Mouse (Mus musculus) ES-Bruce4 (cell line): ENCODE results near the gene Rasgrp2. TPM values are rescaled to one million over a fixed set of nuclear protein-coding genes. Genes with fewer than 3 reads are reported as not detected.

ENCODE experiments used
- H3K27ac ChIP-seq: 2 replicates; pipeline ENCODE4 v1.5.1; 2012; ENCODE audit warnings: low read length, inconsistent platforms; ENCODE audit not compliant: insufficient read depth
- H3K27me3 ChIP-seq: 2 replicates; pipeline ENCODE4 v1.6.1; 2012; ENCODE audit warnings: mild to moderate bottlenecking, low read length, inconsistent platforms; ENCODE audit not compliant: control insufficient read depth, poor library complexity, insufficient read depth, severe bottlenecking
- H3K36me3 ChIP-seq: 2 replicates; pipeline ENCODE4 v1.6.1; 2012; ENCODE audit warnings: inconsistent platforms, mild to moderate bottlenecking, low read length, moderate library complexity; ENCODE audit not compliant: control insufficient read depth, poor library complexity, insufficient read depth, severe bottlenecking
- H3K4me1 ChIP-seq: one replicate; pipeline ENCODE4 v1.8.1; 2011; ENCODE audit warnings: low read length; ENCODE audit not compliant: control insufficient read depth, insufficient read depth
- H3K4me3 ChIP-seq: 2 replicates; pipeline ENCODE4 v1.5.1; 2011; ENCODE audit warnings: low read depth, mild to moderate bottlenecking, low read length
- H3K9ac ChIP-seq: 2 replicates; pipeline ENCODE4 v1.6.1; 2012; ENCODE audit warnings: low read depth, mild to moderate bottlenecking, inconsistent platforms; ENCODE audit not compliant: poor library complexity, severe bottlenecking
- H3K9me3 ChIP-seq: replicated peaks from 2 replicates; pipeline ENCODE4 v1.6.1; 2012; ENCODE audit warnings: mild to moderate bottlenecking, low read length, inconsistent platforms; ENCODE audit not compliant: control insufficient read depth, poor library complexity, insufficient read depth, severe bottlenecking
- CTCF ChIP-seq: IDR thresholded peaks from one replicate; pipeline ENCODE4 v1.8.1; 2011; ENCODE audit warnings: low read depth, low read length
- EP300 ChIP-seq: IDR thresholded peaks from 2 replicates; pipeline ENCODE4 v1.6.1; 2011; ENCODE audit warnings: low read depth, low read length; ENCODE audit not compliant: insufficient read depth
- POLR2A ChIP-seq: IDR thresholded peaks from one replicate; pipeline ENCODE4 v1.8.1; 2011; ENCODE audit warnings: low read length; ENCODE audit not compliant: insufficient read depth
- polyA plus RNA-seq: library from polyadenylated mRNA; stranded (reverse); fragments of >200 nt; gene quantifications from 2 replicates; pipeline ENCODE4 v1.2.4, GENCODE M21; 2011; ENCODE audit warnings: low read depth; ENCODE audit not compliant: missing spikeins, insufficient read depth, insufficient read length

The Rasgrp2 gene
- polyA plus RNA-seq, 1 experiment = 37.9 TPM

GRCm38 (mm10) chr19:6363411-6364240, 35.5 kb upstream of the Rasgrp2 start, which contains the start of gene Sf1:
Gene Sf1 (plus strand): TSS chr19:6363690.
- TF ChIP-seq POLR2A = no peak
- TF ChIP-seq EP300 = no peak
- TF ChIP-seq CTCF = no peak
- Histone ChIP-seq H3K9me3 (no peaks in the 10 kb centered on the region), H3K27ac (peak within 1 kb of the TSS; percentile 78), H3K4me1 (no peaks in the 10 kb centered on the region), H3K9ac (peak within 1 kb of the TSS; percentile 95), H3K36me3 (peaks cover 40% of the 10 kb centered on the region), H3K4me3 (peak within 1 kb of the TSS; percentile 82), H3K27me3 (no peaks in the 10 kb centered on the region)

- peak overlapping the region; percentile 78 for H3K27ac ChIP-seq
- peak; percentile 41 for TF ChIP-seq POLR2A
- no peak for TF ChIP-seq CTCF
- no peak for TF ChIP-seq EP300
- no peaks in the 10 kb centered on the region for H3K9me3 ChIP-seq
- H3K9ac ChIP-seq = peak overlapping the region; percentile 95
- H3K4me3 ChIP-seq = peak overlapping the region; percentile 82
- no peaks in the 10 kb centered on the region for H3K27me3 ChIP-seq
- H3K36me3 ChIP-seq = peaks cover 45% of the 10 kb centered on the region
- H3K4me1 ChIP-seq = no peaks in the 10 kb centered on the region
Observed at GRCm38 (mm10) chr19:6364317-6364725, 34.8 kb upstream of the Rasgrp2 start.

- H3K36me3 ChIP-seq = peaks cover 51% of the 10 kb centered on the region
- peak overlapping the region; percentile 82 for H3K4me3 ChIP-seq
- H3K27me3 ChIP-seq = no peaks in the 10 kb centered on the region
- H3K9ac ChIP-seq = peak overlapping the region; percentile 95
- TF ChIP-seq CTCF = no peak
- no peak for TF ChIP-seq POLR2A
- no peak for TF ChIP-seq EP300
- H3K27ac ChIP-seq = no peak overlapping the region
- H3K9me3 ChIP-seq = no peaks in the 10 kb centered on the region
- H3K4me1 ChIP-seq = no peaks in the 10 kb centered on the region
Observed at GRCm38 (mm10) chr19:6364842-6365241, 34.3 kb upstream of the Rasgrp2 start.

GRCm38 (mm10) chr19:6370175-6370574, 29.0 kb upstream of the Rasgrp2 start:
- TF ChIP-seq EP300 = no peak
- TF ChIP-seq CTCF = no peak
- no peak for TF ChIP-seq POLR2A
- Histone ChIP-seq H3K27ac (no peak overlapping the region), H3K36me3 (peaks cover 94% of the 10 kb centered on the region), H3K9me3 (no peaks in the 10 kb centered on the region), H3K4me1 (no peaks in the 10 kb centered on the region), H3K4me3 (no peak overlapping the region), H3K27me3 (no peaks in the 10 kb centered on the region), H3K9ac (no peak overlapping the region)

GRCm38 (mm10) chr19:6372433-6372832, 26.7 kb upstream of the Rasgrp2 start:
- H3K4me3 ChIP-seq = no peak overlapping the region
- H3K27me3 ChIP-seq = no peaks in the 10 kb centered on the region
- no peak overlapping the region for H3K9ac ChIP-seq
- H3K36me3 ChIP-seq = peaks cover 90% of the 10 kb centered on the region
- TF ChIP-seq EP300 (no peak), POLR2A (no peak), CTCF (no peak)
- H3K27ac ChIP-seq = no peak overlapping the region
- no peaks in the 10 kb centered on the region for H3K4me1 ChIP-seq
- H3K9me3 ChIP-seq = no peaks in the 10 kb centered on the region

- Histone ChIP-seq H3K9me3 (no peaks in the 10 kb centered on the region), H3K9ac (no peak overlapping the region), H3K27ac (no peak overlapping the region), H3K4me3 (no peak overlapping the region), H3K36me3 (peaks cover 85% of the 10 kb centered on the region), H3K4me1 (no peaks in the 10 kb centered on the region), H3K27me3 (no peaks in the 10 kb centered on the region)
- no peak for TF ChIP-seq EP300
- TF ChIP-seq CTCF = peak; percentile 86
Observed at GRCm38 (mm10) chr19:6373539-6374400, 25.4 kb upstream of the Rasgrp2 start.
